ENCODE assay signal across 39 mouse cellular contexts in the genomic region with DNA sequence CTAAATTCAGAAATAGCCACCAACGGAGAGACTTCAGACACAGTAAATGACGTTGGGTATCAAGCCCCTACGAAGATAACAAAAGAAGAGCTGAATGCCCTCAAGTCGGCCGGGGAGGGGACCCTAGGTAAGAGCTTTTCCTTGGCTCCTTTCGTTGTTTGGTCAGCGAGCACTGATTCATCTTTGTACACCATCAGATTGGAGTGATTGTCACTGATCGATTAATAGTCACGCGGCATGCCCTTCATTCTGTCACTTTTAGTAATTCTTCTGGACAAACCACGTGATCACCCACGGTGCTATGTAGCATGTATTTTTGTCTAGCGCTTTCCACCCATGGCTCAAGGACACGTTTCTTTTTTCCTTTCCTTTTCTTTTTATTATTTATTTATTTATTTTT. TPM values are rescaled to one million over a fixed set of nuclear protein-coding genes. Genes with fewer than 3 reads are reported as not detected.
"Had no signal": no experiment of that assay in that cellular context is flagged by ENCODE, and none has a peak within 500 bp of the region (broad histone marks: within the 10 kb centered on the region; RNA-seq: fewer than 3 reads in every experiment).

No protein-coding gene starts in this region.

- H3K9me3 ChIP-seq: heart, embryonic 10.5 days; heart, embryonic 13.5 days; heart, embryonic 15.5 days; hindbrain, embryonic 10.5 days; hindbrain, embryonic 12.5 days; hindbrain, embryonic 13.5 days; hindbrain, embryonic 15.5 days; intestine, embryonic 15.5 days; kidney, embryonic 15.5 days had no signal

- H3K4me2 ChIP-seq: heart, embryonic 11.5 days; heart, embryonic 13.5 days; heart, embryonic 15.5 days; hindbrain, embryonic 12.5 days; hindbrain, embryonic 13.5 days; hindbrain, embryonic 14.5 days; hindbrain, embryonic 15.5 days; intestine, embryonic 15.5 days; kidney, embryonic 15.5 days had no signal

- H3K4me3 ChIP-seq: heart, embryonic 10.5 days; heart, embryonic 13.5 days; heart, embryonic 15.5 days; hindbrain, embryonic 10.5 days; hindbrain, embryonic 12.5 days; hindbrain, embryonic 13.5 days; hindbrain, embryonic 15.5 days; intestine, embryonic 15.5 days; kidney, embryonic 15.5 days; layer of hippocampus, adult 2 months had no signal

- H3K27ac ChIP-seq: heart, embryonic 10.5 days; heart, embryonic 13.5 days; heart, embryonic 15.5 days; hindbrain, embryonic 10.5 days; hindbrain, embryonic 12.5 days; hindbrain, embryonic 13.5 days; hindbrain, embryonic 14.5 days; hindbrain, embryonic 15.5 days; hindbrain, postnatal 0 days; intestine, embryonic 15.5 days; kidney, embryonic 15.5 days; kidney, postnatal 0 days; layer of hippocampus, adult 2 months had no signal

- ATAC-seq: hindbrain, embryonic 16.5 days; hindbrain, postnatal 0 days; inflammation-experienced regulatory T-cells, adult 6 months; intestine, embryonic 15.5 days; intestine, embryonic 16.5 days; intestine, postnatal 0 days had no signal

- H3K9ac ChIP-seq: heart, embryonic 13.5 days; heart, embryonic 15.5 days; hindbrain, embryonic 12.5 days; hindbrain, embryonic 13.5 days; hindbrain, embryonic 14.5 days; hindbrain, embryonic 15.5 days; intestine, embryonic 15.5 days; kidney, embryonic 15.5 days had no signal

- H3K4me1 ChIP-seq: hindbrain, embryonic 10.5 days; hindbrain, embryonic 12.5 days; hindbrain, embryonic 13.5 days; hindbrain, embryonic 15.5 days; intestine, embryonic 15.5 days; kidney, embryonic 15.5 days had no signal

- DNase-seq: heart, postnatal 10 days; heart, postnatal 14 days; heart, postnatal 36 days; heart, postnatal 4 days; kidney, adult 11 months; kidney, adult 18-20 months; kidney, adult 2 months; kidney, adult 8-10 months; kidney, adult 9 months; kidney, postnatal 10 days; kidney, postnatal 14 days; kidney, postnatal 25 days; kidney, postnatal 36 days; kidney, postnatal 4 days; layer of hippocampus, adult 9-11 months; layer of hippocampus, postnatal 36 days had no signal

- H3K27me3 ChIP-seq: heart, embryonic 13.5 days; heart, embryonic 15.5 days; hindbrain, embryonic 12.5 days; hindbrain, embryonic 13.5 days; hindbrain, embryonic 15.5 days; intestine, embryonic 15.5 days; kidney, embryonic 15.5 days had no signal

RNA-seq across cellular contexts. Expression of gene Rbm44, which starts 32.7 kb away (rescaled TPM):
- total RNA-seq: heart, adult 8-10 months; heart, postnatal 36 days; hindbrain, postnatal 0 days; layer of hippocampus, adult 2 months; layer of hippocampus, postnatal 10 days; layer of hippocampus, postnatal 14 days; layer of hippocampus, postnatal 25 days; layer of hippocampus, postnatal 36 days had no signal
- polyA plus RNA-seq: kidney, adult 2 months; large intestine, adult 2 months had no signal
